Mouse (Mus musculus): ENCODE data around the gene Cyb5r1.
A peak's percentile ranks its signal among the peaks of the same experiment; 100 is the strongest.

DNA sequence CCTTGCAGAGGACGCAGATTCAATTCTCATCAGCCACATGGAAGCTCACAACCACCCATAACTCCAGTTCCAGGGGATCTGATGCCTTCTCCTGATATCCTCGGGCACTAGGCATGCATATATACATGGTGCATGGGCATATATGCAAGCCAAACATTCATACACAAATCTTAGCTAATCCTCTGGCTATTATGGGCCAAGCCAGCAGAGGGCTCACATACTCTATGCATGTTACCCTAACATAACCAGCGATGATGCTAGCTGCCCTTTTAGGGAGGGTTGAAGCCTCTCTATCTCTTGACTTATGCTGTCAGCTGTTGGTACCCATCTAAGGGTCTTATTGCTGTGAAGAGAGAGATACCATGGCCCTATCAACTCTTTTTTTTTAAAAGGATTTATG lies 45.6 kb downstream of the Cyb5r1 start:
- TF ChIP-seq POLR2A (IDR thresholded peaks at IDR 0.05; ENCODE audit: borderline replicate concordance, insufficient read depth, low read length) (no peak), CTCF (IDR thresholded peaks at IDR 0.05; ENCODE audit: borderline replicate concordance, insufficient read depth, low read depth, low read length) (peak; percentile 42; the same call in 1 of the 2 replicates)

Measured in cerebellum, adult 2 months (tissue).